Mouse (Mus musculus): ENCODE measurements around the gene Art3.

GRCm38 (mm10) chr5:92457410-92457809 is 125.8 kb downstream of the Art3 start:
- TF ChIP-seq CTCF (IDR thresholded peaks at IDR 0.05; ENCODE audit: low read depth) (no peak), EP300 (optimal IDR thresholded peaks at IDR 0.05) (no peak)

All from stomach, postnatal 0 days (tissue).